Mouse (Mus musculus) hindbrain, embryonic 13.5 days (tissue): ENCODE measurements around the gene Eif3i. TPM values are rescaled to one million over a fixed set of nuclear protein-coding genes. Genes with fewer than 3 reads are reported as not detected.
A peak's percentile ranks its signal among the peaks of the same experiment; 100 is the strongest.

ENCODE experiments used
- ATAC-seq: fragments of 200-750 bp; cut with Nextera tagmentation; 2 replicates; pipeline ENCODE4 v1.8.0; 2017; ENCODE audit warnings: moderate TSS enrichment; ENCODE audit not compliant: low FRiP score
- H3K27ac ChIP-seq: fragments of 300-500 bp; sonication (generic); 2 replicates; pipeline ENCODE4 v1.5.1; 2015; ENCODE audit warnings: inconsistent platforms, mild to moderate bottlenecking, moderate library complexity
- H3K27me3 ChIP-seq: fragments of 300-500 bp; sonication (generic); 2 replicates; pipeline ENCODE4 v1.6.1; 2015; ENCODE audit warnings: mild to moderate bottlenecking, inconsistent platforms
- H3K36me3 ChIP-seq: fragments of 300-500 bp; sonication (generic); 2 replicates; pipeline ENCODE4 v1.6.1; 2015; ENCODE audit warnings: mild to moderate bottlenecking, inconsistent platforms
- H3K4me1 ChIP-seq: fragments of 300-500 bp; sonication (generic); replicated peaks from 2 replicates; pipeline ENCODE4 v1.6.1; 2015; ENCODE audit warnings: inconsistent platforms
- H3K4me2 ChIP-seq: fragments of 300-500 bp; sonication (generic); 2 replicates; pipeline ENCODE4 v1.6.1; 2015; ENCODE audit warnings: inconsistent platforms, mild to moderate bottlenecking, moderate library complexity
- H3K4me3 ChIP-seq: fragments of 300-500 bp; sonication (generic); 2 replicates; pipeline ENCODE4 v1.5.1; 2015; ENCODE audit warnings: mild to moderate bottlenecking, inconsistent platforms
- H3K9ac ChIP-seq: fragments of 300-500 bp; sonication (generic); 2 replicates; pipeline ENCODE4 v1.6.1; 2015; ENCODE audit warnings: mild to moderate bottlenecking, inconsistent platforms
- H3K9me3 ChIP-seq: fragments of 300-500 bp; sonication (generic); 2 replicates; pipeline ENCODE4 v1.6.1; 2016; ENCODE audit warnings: inconsistent platforms
- WGBS: fragments of 180-500 bp; shearing (Covaris S2); methylation state at CpG from one replicate; pipeline ENCODE4 v1.1.7; 2015; 5-methylcytosine and 5-hydroxymethylcytosine counted together
- polyA plus RNA-seq: library from polyadenylated mRNA; unstranded; fragments of >200 nt; fragmentation: Nextera tagmentation; extraction: Ambion mirVana; gene quantifications from 2 replicates; pipeline ENCODE4 v1.2.1, GENCODE M21; 2015

The Eif3i gene
- polyA plus RNA-seq, 1 experiment from 2014 or later: 208 TPM

DNA sequence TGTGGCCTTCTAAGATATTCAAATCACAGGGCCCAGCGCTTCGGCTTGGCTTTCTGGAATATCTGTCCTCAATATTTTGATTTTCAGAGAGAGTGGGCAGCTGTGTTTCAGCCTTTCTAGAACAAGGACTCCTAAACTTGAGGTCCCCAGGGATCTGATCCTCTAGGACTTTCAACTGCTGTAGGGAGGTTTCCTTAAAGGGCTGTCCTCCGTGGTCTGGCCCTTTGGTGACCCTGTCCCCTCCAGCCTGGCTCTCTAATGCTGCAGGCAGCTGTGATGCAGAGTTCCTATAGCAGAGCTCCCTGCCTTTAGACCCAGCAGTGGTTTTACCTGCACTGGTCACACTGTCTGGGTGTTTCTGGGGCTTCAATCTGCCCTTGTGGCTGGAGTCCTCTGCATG, 16.2 kb upstream of the Eif3i start:
- no peaks in the 10 kb centered on the region for H3K27me3 ChIP-seq
- 94% methylated on average over 3 of the region's 3 CpGs for WGBS

GRCm38 (mm10) chr4:129615801-129616290, 15.4 kb upstream of the Eif3i start:
- Histone ChIP-seq H3K27ac (no peak overlapping the region), H3K4me3 (no peak overlapping the region), H3K9ac (no peak overlapping the region), H3K27me3 (no peaks in the 10 kb centered on the region), H3K36me3 (peaks cover 25% of the 10 kb centered on the region), H3K9me3 (no peaks in the 10 kb centered on the region), H3K4me1 (peaks cover 21% of the 10 kb centered on the region), H3K4me2 (no peak overlapping the region)
- WGBS: 89% methylated on average over 9 of the region's 9 CpGs
- no peak for ATAC-seq

More for the DNA sequence above, 16.2 kb upstream of the Eif3i start:
- Histone ChIP-seq H3K4me2 (no peak overlapping the region), H3K27ac (no peak overlapping the region), H3K36me3 (peaks cover 28% of the 10 kb centered on the region), H3K4me3 (no peak overlapping the region), H3K4me1 (peaks cover 29% of the 10 kb centered on the region), H3K9ac (no peak overlapping the region), H3K9me3 (no peaks in the 10 kb centered on the region)
- no peak for ATAC-seq

DNA sequence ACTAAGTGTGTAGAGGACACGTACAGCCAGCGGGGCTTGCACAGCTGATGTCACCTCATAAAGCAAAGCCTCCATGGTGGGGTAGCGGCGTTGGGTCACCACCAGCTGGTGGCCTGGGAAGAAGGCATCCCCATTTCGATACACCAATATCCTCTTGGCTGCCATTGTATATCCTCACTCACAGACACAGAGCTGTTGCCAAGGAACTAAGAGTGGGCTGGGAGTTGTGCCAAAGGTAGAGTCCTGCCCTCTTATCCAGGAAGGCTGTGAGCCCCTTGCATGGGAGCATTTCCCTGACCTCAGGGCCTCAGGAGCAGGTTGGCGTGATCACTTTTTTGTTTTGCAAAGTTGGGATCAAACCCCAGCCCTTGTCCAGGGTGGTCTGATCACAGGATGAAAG, 13.6 kb upstream of the Eif3i start, which contains the start of gene Dcdc2b:
TSS of gene Dcdc2b (minus strand) at position 165 of the 400 bp plus-strand sequence.
- Histone ChIP-seq H3K4me2 (no peak within 1 kb of the TSS), H3K9me3 (no peaks in the 10 kb centered on the region), H3K4me3 (no peak within 1 kb of the TSS), H3K36me3 (peaks cover 32% of the 10 kb centered on the region), H3K4me1 (peaks cover 14% of the 10 kb centered on the region), H3K27ac (no peak within 1 kb of the TSS), H3K27me3 (no peaks in the 10 kb centered on the region), H3K9ac (no peak within 1 kb of the TSS)
- 83% methylated on average over 6 of the region's 6 CpGs for WGBS
- ATAC-seq: no peak

DNA sequence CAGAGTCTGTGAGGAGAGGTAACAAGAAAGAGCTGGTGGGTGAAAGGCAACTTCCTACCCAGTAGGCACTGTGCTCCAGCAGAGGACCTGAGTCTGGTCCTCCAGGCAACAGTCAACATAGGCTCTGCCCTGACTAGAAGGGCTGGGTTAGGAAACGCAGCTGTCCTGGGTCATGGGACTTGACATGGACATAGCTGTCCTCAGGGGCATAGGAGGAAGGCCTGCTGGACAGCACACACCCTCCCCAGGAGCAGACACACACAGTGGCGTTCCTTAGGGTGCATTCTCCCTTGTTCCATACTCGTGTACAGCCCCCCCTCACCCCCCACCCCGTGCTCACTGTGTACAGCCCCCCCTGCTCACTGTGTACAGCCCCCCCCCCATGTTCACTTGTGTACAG, 10.0 kb upstream of the Eif3i start:
- no peaks in the 10 kb centered on the region; the same call in 1 of the 2 replicates for H3K4me1 ChIP-seq
- WGBS: 65% methylated on average over 4 of the region's 4 CpGs
- H3K4me3 ChIP-seq: no peak overlapping the region
- H3K9me3 ChIP-seq: no peaks in the 10 kb centered on the region
- H3K9ac ChIP-seq: 0 out of 2 replicates have a peak overlapping the region, but pooled peaks have one; percentile 46
- no peak overlapping the region for H3K4me2 ChIP-seq
- ATAC-seq: no peak
- H3K36me3 ChIP-seq: peaks cover 41% of the 10 kb centered on the region
- H3K27ac ChIP-seq: no peak overlapping the region
- H3K27me3 ChIP-seq: no peaks in the 10 kb centered on the region

GRCm38 (mm10) chr4:129610026-129610425, 9.6 kb upstream of the Eif3i start:
- H3K4me2 ChIP-seq: no peak overlapping the region
- no peaks in the 10 kb centered on the region; the same call in 1 of the 2 replicates for H3K4me1 ChIP-seq
- peak overlapping the region; percentile 46; the same call in 1 of the 2 replicates for H3K9ac ChIP-seq
- 86% methylated on average over 4 of the region's 4 CpGs for WGBS
- H3K27me3 ChIP-seq: no peaks in the 10 kb centered on the region
- H3K27ac ChIP-seq: no peak overlapping the region
- H3K9me3 ChIP-seq: no peaks in the 10 kb centered on the region
- no peak for ATAC-seq
- H3K36me3 ChIP-seq: peaks cover 44% of the 10 kb centered on the region
- no peak overlapping the region for H3K4me3 ChIP-seq

GRCm38 (mm10) chr4:129609139-129609631, 8.7 kb upstream of the Eif3i start:
- H3K4me3 ChIP-seq: no peak overlapping the region
- H3K36me3 ChIP-seq: peaks cover 53% of the 10 kb centered on the region
- no peak for ATAC-seq
- H3K4me2 ChIP-seq: no peak overlapping the region
- H3K27ac ChIP-seq: no peak overlapping the region
- H3K9me3 ChIP-seq: no peaks in the 10 kb centered on the region
- no peak overlapping the region for H3K9ac ChIP-seq
- no peaks in the 10 kb centered on the region for H3K27me3 ChIP-seq
- 86% methylated on average over 12 of the region's 12 CpGs for WGBS
- no peaks in the 10 kb centered on the region; the same call in 1 of the 2 replicates for H3K4me1 ChIP-seq

DNA sequence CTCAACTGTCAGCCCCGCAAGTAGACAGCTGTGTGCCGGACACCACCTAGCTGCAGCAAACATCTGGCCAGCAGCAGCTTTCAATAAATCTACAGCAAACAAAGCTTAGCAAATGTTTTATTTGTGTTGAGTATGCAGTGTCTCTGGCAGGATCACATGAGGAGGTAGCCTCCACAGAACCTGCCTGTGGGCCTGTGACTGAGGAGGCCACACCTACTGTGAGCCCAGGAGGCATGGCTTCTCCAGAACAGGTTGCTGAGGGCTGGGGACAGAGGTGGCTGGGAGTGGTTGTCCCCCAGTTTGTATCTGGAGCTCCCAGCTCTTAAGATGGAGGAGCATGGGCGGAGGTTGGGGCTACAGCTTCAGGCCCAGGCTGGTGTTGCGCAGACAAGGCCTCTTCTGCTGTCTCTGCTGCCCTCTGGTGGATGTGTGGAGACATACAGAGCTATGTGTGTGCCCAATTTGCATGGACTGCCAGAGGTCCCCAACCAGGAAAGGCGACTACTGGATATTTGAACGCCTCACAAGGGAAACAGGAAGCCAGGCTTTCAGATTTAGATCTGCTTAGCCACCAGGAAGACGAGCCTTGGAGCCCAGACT, 8.1 kb upstream of the Eif3i start:
- Histone ChIP-seq H3K4me3 (no peak overlapping the region), H3K4me2 (no peak overlapping the region), H3K9ac (peak overlapping the region; percentile 46; the same call in 1 of the 2 replicates), H3K9me3 (no peaks in the 10 kb centered on the region), H3K27me3 (no peaks in the 10 kb centered on the region), H3K36me3 (peaks cover 54% of the 10 kb centered on the region), H3K27ac (peak overlapping the region; percentile 60), H3K4me1 (no peaks in the 10 kb centered on the region; the same call in 1 of the 2 replicates)
- ATAC-seq: peak; percentile 83
- 42% methylated on average over 7 of the region's 7 CpGs for WGBS

DNA sequence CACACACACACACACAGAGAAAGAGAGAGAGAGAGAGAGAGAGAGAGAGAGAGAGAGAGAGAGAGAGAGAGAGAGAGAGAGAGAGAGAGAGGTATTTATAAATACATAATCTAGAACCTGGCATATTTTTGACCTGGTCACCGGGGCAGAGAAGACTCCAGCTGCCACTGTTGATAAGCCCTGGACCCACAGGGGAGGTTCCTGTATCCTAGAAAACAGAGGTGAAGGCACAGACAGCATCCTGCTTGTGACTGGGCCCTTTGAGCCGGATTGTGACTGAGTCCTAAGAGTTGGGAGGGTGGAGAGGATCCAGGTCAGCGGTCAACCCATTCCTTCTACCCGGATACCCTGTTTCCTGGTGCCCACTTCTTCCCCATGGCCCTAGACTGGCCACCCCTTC, 11.6 kb downstream of the Eif3i start:
- Histone ChIP-seq H3K4me3 (no peak overlapping the region), H3K4me2 (no peak overlapping the region), H3K27ac (0 out of 2 replicates have a peak overlapping the region, but pooled peaks have one; percentile 18), H3K9me3 (no peaks in the 10 kb centered on the region), H3K36me3 (peaks cover 40% of the 10 kb centered on the region), H3K4me1 (peaks cover 8% of the 10 kb centered on the region), H3K27me3 (no peaks in the 10 kb centered on the region), H3K9ac (no peak overlapping the region)
- 83% methylated on average over 4 of the region's 4 CpGs for WGBS
- no peak for ATAC-seq

DNA sequence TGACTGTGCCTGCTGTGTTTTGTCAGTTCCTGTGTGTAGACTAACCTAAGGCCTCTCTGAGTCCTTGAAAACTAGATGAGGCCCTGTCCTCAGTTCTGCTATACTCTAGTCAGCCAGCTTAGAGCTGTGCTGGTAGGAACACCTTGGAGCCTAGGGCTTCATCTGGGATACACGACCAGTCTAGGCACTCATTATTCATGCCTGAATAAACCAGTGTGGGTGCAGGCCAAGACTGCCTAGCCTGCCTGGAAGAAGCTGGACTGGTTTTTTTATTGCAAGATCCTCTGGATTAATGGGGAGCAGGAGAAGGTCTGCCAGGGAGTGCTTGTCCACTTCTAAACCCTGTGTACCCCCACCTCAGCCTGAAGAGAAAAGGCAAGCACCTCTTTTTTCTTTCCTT, 13.5 kb downstream of the Eif3i start:
- Histone ChIP-seq H3K27ac (no peak overlapping the region), H3K9ac (no peak overlapping the region), H3K4me1 (peaks cover 8% of the 10 kb centered on the region), H3K27me3 (no peaks in the 10 kb centered on the region), H3K4me2 (no peak overlapping the region), H3K9me3 (no peaks in the 10 kb centered on the region), H3K36me3 (peaks cover 21% of the 10 kb centered on the region), H3K4me3 (no peak overlapping the region)
- ATAC-seq: no peak
- WGBS: 37% methylated on average over 1 of the region's 1 CpGs

- H3K4me1 ChIP-seq: peaks cover 8% of the 10 kb centered on the region
- 0 out of 2 replicates have a peak overlapping the region, but pooled peaks have one; percentile 52 for H3K4me2 ChIP-seq
- no peak for ATAC-seq
- no peak overlapping the region for H3K4me3 ChIP-seq
- H3K36me3 ChIP-seq: peaks cover 9% of the 10 kb centered on the region
- H3K9me3 ChIP-seq: no peaks in the 10 kb centered on the region
- no peaks in the 10 kb centered on the region for H3K27me3 ChIP-seq
- no peak overlapping the region for H3K27ac ChIP-seq
- H3K9ac ChIP-seq: no peak overlapping the region
- 84% methylated on average over 9 of the region's 9 CpGs for WGBS
Measured at GRCm38 (mm10) chr4:129585773-129586172, 14.7 kb downstream of the Eif3i start.

- no peak for ATAC-seq
- Histone ChIP-seq H3K9me3 (no peaks in the 10 kb centered on the region), H3K4me3 (peak overlapping the region; percentile 33), H3K27ac (0 out of 2 replicates have a peak overlapping the region, but pooled peaks have one; percentile 12), H3K27me3 (no peaks in the 10 kb centered on the region), H3K9ac (peak overlapping the region; percentile 46), H3K4me2 (peak overlapping the region; percentile 52), H3K36me3 (peaks cover 2% of the 10 kb centered on the region), H3K4me1 (peaks cover 8% of the 10 kb centered on the region)
- 3% methylated on average over 36 of the region's 36 CpGs for WGBS
Measured at GRCm38 (mm10) chr4:129584884-129585608, 15.4 kb downstream of the Eif3i start.

- 69% methylated on average over 1 of the region's 1 CpGs for WGBS
- Histone ChIP-seq H3K9ac (no peak overlapping the region), H3K27ac (no peak overlapping the region), H3K27me3 (no peaks in the 10 kb centered on the region), H3K36me3 (no peaks in the 10 kb centered on the region), H3K4me3 (peak overlapping the region; percentile 33; the same call in 1 of the 2 replicates), H3K4me2 (peak overlapping the region; percentile 52), H3K4me1 (peaks cover 8% of the 10 kb centered on the region), H3K9me3 (no peaks in the 10 kb centered on the region)
- no peak for ATAC-seq
Measured at GRCm38 (mm10) chr4:129584370-129584769, 16.1 kb downstream of the Eif3i start.
